Mouse (Mus musculus): ENCODE data around the gene Tubgcp6.

Tubgcp6 gene

GRCm38 (mm10) chr15:89064891-89065290, 58.0 kb downstream of the Tubgcp6 start:
- DNase-seq (ENCODE audit: extremely low read depth, low read depth, low spot score): no peak

GRCm38 (mm10) chr15:89063536-89063935, 59.4 kb downstream of the Tubgcp6 start:
- DNase-seq (ENCODE audit: extremely low read depth, low read depth, low spot score): no peak

DNA sequence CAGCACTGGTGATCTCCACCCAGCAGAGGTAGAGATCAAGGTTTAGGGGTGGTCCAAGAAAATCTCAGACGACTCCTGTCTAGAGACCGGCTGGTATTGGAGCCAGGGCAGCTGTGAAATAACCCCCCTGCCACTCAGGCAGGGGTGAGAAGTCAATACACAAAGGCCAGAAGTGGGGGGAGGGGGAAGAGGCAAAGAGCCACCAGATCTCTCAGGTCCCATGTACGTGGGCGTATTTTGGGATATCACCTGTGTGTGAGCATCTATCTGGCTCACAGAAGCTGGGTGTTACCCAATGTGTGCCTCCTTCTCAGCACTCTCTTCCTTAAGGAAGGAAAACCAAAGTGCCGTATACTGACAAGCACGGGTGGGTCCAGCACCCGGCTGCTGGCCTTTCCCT, 59.9 kb downstream of the Tubgcp6 start:
- no peak for DNase-seq (ENCODE audit: extremely low read depth, low read depth, low spot score)

GRCm38 (mm10) chr15:89062518-89062910, 60.4 kb downstream of the Tubgcp6 start:
- no peak for DNase-seq (ENCODE audit: extremely low read depth, low read depth, low spot score)

GRCm38 (mm10) chr15:89061761-89062517, 61.0 kb downstream of the Tubgcp6 start:
- DNase-seq (ENCODE audit: extremely low read depth, low read depth, low spot score): no peak

DNA sequence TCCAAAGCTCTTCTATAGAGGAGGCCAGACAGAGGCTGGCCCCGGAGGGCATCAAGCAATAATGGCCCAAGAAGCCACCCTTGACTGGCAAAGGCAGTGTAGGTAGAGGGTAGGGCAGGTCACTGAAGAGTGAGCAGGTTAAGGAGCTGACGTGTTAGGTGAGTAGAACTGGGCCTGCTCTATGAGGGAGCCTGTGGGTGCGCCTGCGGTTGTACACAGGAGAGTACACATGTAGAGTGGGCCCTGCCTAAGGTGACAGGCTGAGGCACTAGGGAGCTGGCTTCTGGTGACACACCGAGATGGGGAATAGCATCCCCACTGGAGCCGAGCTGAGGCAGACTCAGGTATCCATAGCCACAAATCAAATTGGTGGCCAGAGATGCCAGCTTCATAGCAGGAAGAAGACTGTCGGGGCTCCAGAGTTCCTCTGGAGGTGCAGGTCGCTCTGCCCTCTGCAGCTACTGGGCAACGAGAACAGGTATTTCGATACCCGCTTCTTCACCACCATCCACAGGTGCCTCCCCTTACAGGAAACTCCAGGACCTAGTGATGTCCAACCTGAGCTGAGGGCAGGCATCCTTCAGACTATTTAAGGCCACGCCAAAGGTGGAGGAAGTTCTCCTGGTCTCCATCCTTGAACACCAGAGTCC, 62.0 kb downstream of the Tubgcp6 start:
- DNase-seq (ENCODE audit: extremely low read depth, low read depth, low spot score): no peak

- no peak for DNase-seq (ENCODE audit: extremely low read depth, low read depth, low spot score)
Observed at GRCm38 (mm10) chr15:89060032-89060681, 62.8 kb downstream of the Tubgcp6 start.

- DNase-seq (ENCODE audit: extremely low read depth, low read depth, low spot score): no peak
Observed at GRCm38 (mm10) chr15:89059161-89059931, 63.6 kb downstream of the Tubgcp6 start, which contains the start of gene Panx2. Gene Panx2 (plus strand): TSS chr15:89059734.

- no peak for DNase-seq (ENCODE audit: extremely low read depth, low read depth, low spot score)
Observed at GRCm38 (mm10) chr15:89058736-89059135, 64.2 kb downstream of the Tubgcp6 start.

DNA sequence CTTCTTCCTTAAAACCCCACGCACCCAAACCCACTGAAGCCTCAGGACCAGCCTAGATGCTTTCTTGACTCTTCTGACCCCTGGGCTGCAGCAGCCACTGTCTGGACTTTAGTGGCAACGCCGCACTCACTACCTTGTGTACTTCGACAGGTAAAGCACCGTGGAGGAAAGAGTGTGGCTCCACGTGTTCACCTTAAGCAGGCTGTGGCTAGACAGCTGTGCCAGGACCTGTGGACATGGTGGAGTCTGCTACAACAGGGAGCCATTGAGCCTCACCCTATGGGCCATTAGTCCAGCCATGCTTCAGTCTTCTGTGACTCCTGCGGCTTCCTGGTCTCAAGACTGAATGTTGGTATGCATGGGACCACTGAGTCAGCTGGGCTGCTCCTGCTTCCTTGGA, 68.2 kb downstream of the Tubgcp6 start:
- no peak for DNase-seq (ENCODE audit: extremely low read depth, low read depth, low spot score)

All from fat pad, adult 2 months (tissue).